In the genomic region with DNA sequence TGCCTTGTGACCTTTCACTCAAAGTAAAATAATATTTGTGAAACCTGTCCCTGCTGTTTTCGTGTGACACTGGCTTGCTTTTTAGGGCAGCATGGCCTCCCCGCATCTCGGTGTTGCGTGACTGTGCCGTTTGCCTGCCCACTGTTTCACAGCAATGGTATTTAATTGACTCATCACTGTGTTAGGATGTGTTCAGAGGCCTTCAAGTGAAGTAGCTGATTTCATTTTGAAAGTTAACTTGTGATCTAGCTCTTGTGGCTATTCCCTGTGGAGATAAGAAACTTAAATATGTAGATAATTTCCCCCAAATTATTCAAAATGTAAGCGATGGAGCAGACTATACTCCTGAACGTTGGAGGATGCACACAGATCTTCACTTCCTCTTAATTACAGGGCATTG, we compare ENCODE assay signal across 24 mouse cellular contexts.
DNase-seq lines count a peak whose midpoint lies in the region; ATAC-seq and TF ChIP-seq lines count a peak whose summit lies in the region.
"Had no signal": no experiment of that assay in that cellular context is flagged by ENCODE, and none has a peak within 500 bp of the region (broad histone marks: within the 10 kb centered on the region; RNA-seq: fewer than 3 reads in every experiment).

No protein-coding gene starts in this region.

- peak overlapping the region; percentile 87; the same call in 1 of the 2 replicates for H3K27ac ChIP-seq in left cerebral cortex, adult 2 months
- H3K27ac ChIP-seq in brown adipose tissue, adult 24 weeks (replicated peaks; ENCODE audit: low read depth, low read length) = peak overlapping the region; percentile 32; the same call in 1 of the 2 replicates
- H3K27ac ChIP-seq: embryonic facial prominence, embryonic 15.5 days; forebrain, embryonic 15.5 days; heart, embryonic 10.5 days; hindbrain, embryonic 13.5 days; hindbrain, postnatal 0 days; intestine, embryonic 15.5 days had no signal

- no peak for ATAC-seq in CD4-positive, CD25-positive, alpha-beta regulatory T cell, adult 4 months
- ATAC-seq: forebrain, embryonic 15.5 days; hindbrain, postnatal 0 days; intestine, embryonic 15.5 days had no signal

- no peak overlapping the region for H3K4me3 ChIP-seq in left cerebral cortex, adult 2 months
- H3K4me3 ChIP-seq in brown adipose tissue, adult 24 weeks (ENCODE audit: insufficient read depth, low read depth, low read length) = no peak overlapping the region
- H3K4me3 ChIP-seq: embryonic facial prominence, embryonic 15.5 days; forebrain, embryonic 15.5 days; gastrocnemius, adult 2 months; heart, embryonic 10.5 days; heart, embryonic 15.5 days; hindbrain, embryonic 13.5 days; intestine, embryonic 15.5 days had no signal

- intact Hi-C loops in left cerebral cortex, adult 2 months (cut with DNase I) = no loop called here
- intact Hi-C loops in left cerebral cortex, postnatal 36 days (cut with DNase I) = no loop called here

- no peaks in the 10 kb centered on the region for H3K27me3 ChIP-seq in splenic B cell, adult 2 months (ENCODE audit: control insufficient read depth, insufficient read depth, low read length, poor library complexity, severe bottlenecking)
- H3K27me3 ChIP-seq: embryonic facial prominence, embryonic 15.5 days; forebrain, embryonic 15.5 days; heart, embryonic 15.5 days; hindbrain, embryonic 13.5 days; intestine, embryonic 15.5 days had no signal

- H3K4me1 ChIP-seq in brown adipose tissue, adult 24 weeks (ENCODE audit: control insufficient read depth, insufficient read depth, insufficient read length, low read length) = peaks cover 26% of the 10 kb centered on the region
- H3K4me1 ChIP-seq: embryonic facial prominence, embryonic 15.5 days; hindbrain, embryonic 13.5 days; intestine, embryonic 15.5 days had no signal

- TF ChIP-seq CTCF in left cerebral cortex, adult 2 months (IDR thresholded peaks at IDR 0.05) = no peak

- peak; percentile 26 for DNase-seq in CD4-positive, CD25-positive, alpha-beta regulatory T cell, adult 2 months (ENCODE audit: low read depth, low spot score)
- DNase-seq in left cerebral cortex, adult 2 months (ENCODE audit: extremely low spot score in 1 of 2, low spot score in 2 of 2) = no peak
- no peak for DNase-seq in left cerebral cortex, postnatal 36 days (ENCODE audit: low spot score in 2 of 2)
- peak; percentile 51 for DNase-seq in splenic B cell, adult 2 months (ENCODE audit: low read depth, low spot score)
- no peak for DNase-seq in cerebellum, adult 11 months
- no peak for DNase-seq in urinary bladder, adult 2 months (ENCODE audit: low spot score)
- DNase-seq: adrenal gland, adult 2 months; cerebellum, adult 2 months; cerebellum, postnatal 10 days; embryo, embryonic 11 days; gastrocnemius, adult 2 months; gastrocnemius, postnatal 25 days; heart, adult 18-20 months; heart, postnatal 14 days; kidney, adult 2 months had no signal

- no peaks in the 10 kb centered on the region for H3K36me3 ChIP-seq in splenic B cell, adult 2 months (ENCODE audit: control insufficient read depth, insufficient read depth, low read length, poor library complexity, severe bottlenecking)
- H3K36me3 ChIP-seq: embryonic facial prominence, embryonic 15.5 days; forebrain, embryonic 15.5 days; heart, embryonic 10.5 days; heart, embryonic 15.5 days; hindbrain, embryonic 13.5 days; intestine, embryonic 15.5 days had no signal

Comparison
In these comparisons a context has a peak if more than half of its experiments do, and no peak if none do; other contexts are left out.
1. DNase-seq: peak in CD4-positive, CD25-positive, alpha-beta regulatory T cell, adult 2 months (single experiment) and splenic B cell, adult 2 months (single experiment); none in left cerebral cortex, adult 2 months (0 of 2), left cerebral cortex, postnatal 36 days (0 of 2), cerebellum, adult 11 months (single experiment) and urinary bladder, adult 2 months (single experiment).